Mouse (Mus musculus) E14TG2a.4 (cell line): Measurements from ENCODE around the gene E4f1.
A peak's percentile ranks its signal among the peaks of the same experiment; 100 is the strongest.

Experiments
- H3K27me3 ChIP-seq: 2 replicates; pipeline ENCODE4 v1.6.1; 2014; ENCODE audit warnings: low read length, control low read depth; ENCODE audit not compliant: insufficient read depth
- H3K36me3 ChIP-seq: 2 replicates; pipeline ENCODE4 v1.6.1; 2014; ENCODE audit warnings: low read length, control low read depth; ENCODE audit not compliant: insufficient read depth
- H3K4me1 ChIP-seq: replicated peaks from 2 replicates; pipeline ENCODE4 v1.6.1; 2014; ENCODE audit warnings: low read depth, low read length, control low read depth
- H3K4me3 ChIP-seq: replicated peaks from 2 replicates; pipeline ENCODE4 v1.5.1; 2014; ENCODE audit warnings: mild to moderate bottlenecking, low read length
- H3K9me3 ChIP-seq: 2 replicates; pipeline ENCODE4 v1.6.1; 2014; ENCODE audit warnings: low read length, control low read depth
- CTCF ChIP-seq: conservative IDR thresholded peaks from 2 replicates; pipeline ENCODE4 v1.5.1; 2014; ENCODE audit warnings: low read length
- NANOG ChIP-seq: IDR thresholded peaks from 2 replicates; pipeline ENCODE4 v1.6.1; 2014; ENCODE audit warnings: borderline replicate concordance, low read length, mixed read lengths
- POU5F1 ChIP-seq: IDR thresholded peaks from 2 replicates; pipeline ENCODE4 v1.6.1; 2014; ENCODE audit warnings: low read length, borderline replicate concordance

E4f1 gene

GRCm38 (mm10) chr17:24469910-24470602 is at the start of gene E4f1, which contains the start of gene Pgp:
TSS of gene E4f1 (minus strand) at chr17:24470313.
TSS of gene Pgp (plus strand) at chr17:24470392.
- Histone ChIP-seq H3K27me3 (no peaks in the 10 kb centered on the region), H3K4me1 (peaks cover 47% of the 10 kb centered on the region)

GRCm38 (mm10) chr17:24514270-24515257 is 44.5 kb upstream of the E4f1 start:
- Histone ChIP-seq H3K36me3 (peaks cover 98% of the 10 kb centered on the region), H3K9me3 (no peaks in the 10 kb centered on the region), H3K4me3 (peak overlapping the region; percentile 45), H3K27me3 (no peaks in the 10 kb centered on the region), H3K4me1 (peaks cover 42% of the 10 kb centered on the region)
- no peak for TF ChIP-seq CTCF
- TF ChIP-seq POU5F1, result no peak
- TF ChIP-seq NANOG, result no peak

More at GRCm38 (mm10) chr17:24469910-24470602, at the start of gene E4f1, which contains the start of gene Pgp:
- Histone ChIP-seq H3K36me3 (peaks cover 58% of the 10 kb centered on the region), H3K9me3 (no peaks in the 10 kb centered on the region), H3K4me3 (peak within 1 kb of the TSS; percentile 96)
- TF ChIP-seq NANOG (no peak), POU5F1 (no peak), CTCF (no peak)

DNA sequence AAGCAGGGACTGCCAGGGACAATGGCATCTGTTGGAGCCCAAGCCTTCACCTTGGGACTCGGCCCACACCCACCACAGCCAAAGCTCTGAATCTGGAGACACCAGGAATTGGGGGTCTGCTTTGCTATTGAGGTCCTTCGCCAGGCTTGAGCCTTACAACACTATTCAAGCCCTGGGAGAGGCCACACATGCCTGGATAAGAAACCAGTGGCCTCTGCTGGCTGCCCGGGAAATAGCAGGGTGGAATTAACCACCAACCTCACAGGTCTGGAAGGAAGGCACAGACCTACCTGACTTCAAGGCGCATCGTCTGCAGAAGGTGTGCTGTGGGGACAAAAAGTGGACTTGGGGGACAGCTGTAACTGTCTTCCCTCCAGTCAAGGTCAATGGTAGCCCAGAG is 43.5 kb upstream of the E4f1 start:
- Histone ChIP-seq H3K4me1 (peaks cover 46% of the 10 kb centered on the region), H3K9me3 (no peaks in the 10 kb centered on the region), H3K27me3 (no peaks in the 10 kb centered on the region), H3K36me3 (peaks cover 98% of the 10 kb centered on the region), H3K4me3 (0 out of 2 replicates have a peak overlapping the region, but pooled peaks have one; percentile 45)
- TF ChIP-seq NANOG (no peak), CTCF (peak; percentile 73)

DNA sequence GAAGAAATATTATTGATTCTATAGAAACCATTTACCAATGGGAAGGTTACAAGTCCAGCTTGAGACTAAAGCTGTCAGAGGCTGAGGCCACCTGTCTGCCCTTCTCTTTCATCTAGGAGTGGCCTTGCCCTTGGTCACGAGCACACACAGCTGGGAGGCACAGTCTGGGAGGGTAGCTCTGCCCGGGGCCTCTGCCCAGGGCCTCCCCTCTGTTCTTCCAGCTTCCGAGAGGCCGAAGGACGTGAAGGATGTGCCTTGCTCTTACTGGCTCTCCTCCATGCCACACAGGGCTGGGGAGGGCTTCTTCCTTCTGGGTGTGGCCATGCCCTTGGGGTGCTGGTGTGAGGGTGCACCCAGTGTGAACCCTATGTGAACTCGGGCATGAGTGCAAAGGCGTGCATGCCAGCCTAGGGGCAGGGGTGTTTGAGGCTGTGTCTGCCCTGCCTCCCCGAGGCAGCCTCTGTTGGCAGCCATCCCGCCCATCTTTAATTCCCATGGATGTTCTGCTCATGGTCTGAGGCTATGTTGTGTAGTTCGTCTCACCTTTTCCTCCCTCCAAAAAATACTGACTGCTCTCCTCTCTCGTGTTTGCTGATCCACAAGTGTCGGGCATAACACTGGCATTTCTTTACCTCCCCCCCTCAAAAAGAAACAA is 37.8 kb upstream of the E4f1 start:
- no peak for TF ChIP-seq CTCF
- no peak for TF ChIP-seq POU5F1
- no peak for TF ChIP-seq NANOG
- Histone ChIP-seq H3K9me3 (no peaks in the 10 kb centered on the region), H3K27me3 (peaks cover 45% of the 10 kb centered on the region)

GRCm38 (mm10) chr17:24507129-24507664 is 37.1 kb upstream of the E4f1 start:
- Histone ChIP-seq H3K4me1 (peaks cover 54% of the 10 kb centered on the region), H3K27me3 (peaks cover 48% of the 10 kb centered on the region), H3K4me3 (peak overlapping the region; percentile 72), H3K9me3 (no peaks in the 10 kb centered on the region), H3K36me3 (peaks cover 46% of the 10 kb centered on the region)
- TF ChIP-seq CTCF, result no peak
- no peak for TF ChIP-seq NANOG
- no peak for TF ChIP-seq POU5F1

More for the DNA sequence above, 37.8 kb upstream of the E4f1 start:
- H3K4me1 ChIP-seq, result peaks cover 52% of the 10 kb centered on the region
- H3K4me3 ChIP-seq, result no peak overlapping the region
- H3K36me3 ChIP-seq, result peaks cover 52% of the 10 kb centered on the region

- H3K4me1 ChIP-seq, result peaks cover 61% of the 10 kb centered on the region
- no peak for TF ChIP-seq NANOG
- no peak for TF ChIP-seq POU5F1
- TF ChIP-seq CTCF, result no peak
- no peaks in the 10 kb centered on the region for H3K9me3 ChIP-seq
These were observed 36.4 kb upstream of the E4f1 start for GRCm38 (mm10) chr17:24506332-24507070.

GRCm38 (mm10) chr17:24505286-24505955 is 35.3 kb upstream of the E4f1 start:
- TF ChIP-seq NANOG (no peak), POU5F1 (no peak), CTCF (no peak)
- H3K27me3 ChIP-seq, result peaks cover 48% of the 10 kb centered on the region
- H3K36me3 ChIP-seq, result peaks cover 28% of the 10 kb centered on the region
- no peaks in the 10 kb centered on the region for H3K9me3 ChIP-seq
- H3K4me3 ChIP-seq, result peak overlapping the region; percentile 64
- H3K4me1 ChIP-seq, result peaks cover 61% of the 10 kb centered on the region

More at GRCm38 (mm10) chr17:24506332-24507070, 36.4 kb upstream of the E4f1 start:
- Histone ChIP-seq H3K4me3 (peak overlapping the region; percentile 72), H3K27me3 (peaks cover 48% of the 10 kb centered on the region), H3K36me3 (peaks cover 39% of the 10 kb centered on the region)
